Mouse (Mus musculus): ENCODE measurements around the gene Ubl7. TPM values are rescaled to one million over a fixed set of nuclear protein-coding genes. Genes with fewer than 3 reads are reported as not detected.

Ubl7 gene
- total RNA-seq, 4 experiments from 2014 or later, result 72.5 to 82.8 (median 80.1) TPM

DNA sequence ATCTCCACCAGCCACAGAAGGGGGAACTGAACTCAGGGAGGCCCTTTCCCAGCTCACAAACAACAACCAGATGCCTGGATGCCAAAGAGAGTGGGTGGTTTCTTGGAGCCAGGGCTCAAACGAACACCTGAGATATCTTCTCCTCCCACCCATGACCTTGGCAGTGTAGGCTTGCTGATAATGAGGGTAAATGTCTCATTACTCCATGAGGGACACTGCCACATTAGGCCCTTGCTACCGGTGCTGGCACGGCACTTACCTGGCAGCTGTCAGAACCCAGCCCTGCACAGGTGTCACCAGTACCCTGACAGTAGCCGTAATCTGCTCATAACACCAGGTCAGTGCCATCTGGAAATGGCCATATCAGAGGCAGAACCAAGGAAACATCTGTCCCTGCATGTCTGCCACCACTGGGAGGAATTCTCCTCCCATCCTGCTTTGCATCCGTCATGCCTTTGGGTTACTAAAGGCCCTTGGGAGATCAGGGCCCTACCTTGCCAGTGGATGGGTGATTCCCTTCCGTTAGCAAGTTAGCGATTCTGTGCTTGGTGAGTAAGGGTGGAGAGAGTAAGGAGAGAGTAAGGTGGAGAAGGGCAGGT, 37.7 kb downstream of the Ubl7 start:
- no peak for DNase-seq (ENCODE audit: low spot score)

DNA sequence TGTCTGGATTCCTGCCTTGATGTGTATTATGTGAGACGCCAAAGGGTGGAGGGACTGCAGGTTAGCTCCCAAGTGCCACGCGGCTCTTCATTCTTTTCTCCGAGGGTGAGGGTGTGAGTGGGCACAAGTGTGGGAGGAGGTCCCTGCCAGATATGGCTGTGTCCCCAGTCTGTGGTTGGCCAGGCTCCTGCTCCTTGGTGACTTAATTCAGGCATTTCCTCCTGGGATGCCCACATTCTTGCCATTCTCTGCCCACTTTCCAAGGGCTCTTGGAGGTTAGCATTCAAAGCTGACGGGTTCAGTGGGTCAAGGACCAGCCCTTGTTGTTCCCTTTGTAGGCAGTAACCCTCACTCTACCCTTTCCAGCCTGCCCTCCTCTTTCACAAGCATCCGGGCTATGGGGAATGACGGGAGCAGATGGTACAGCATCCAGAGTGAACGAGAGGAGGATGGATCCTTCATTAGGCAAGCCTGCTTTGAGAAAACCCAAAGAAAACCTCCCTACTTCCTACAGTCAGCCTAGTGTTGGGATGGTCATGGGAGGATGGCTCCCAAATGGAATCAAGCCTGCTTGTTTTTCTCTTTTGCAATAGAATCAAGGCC, 38.4 kb downstream of the Ubl7 start:
- no peak for DNase-seq (ENCODE audit: low spot score)

DNA sequence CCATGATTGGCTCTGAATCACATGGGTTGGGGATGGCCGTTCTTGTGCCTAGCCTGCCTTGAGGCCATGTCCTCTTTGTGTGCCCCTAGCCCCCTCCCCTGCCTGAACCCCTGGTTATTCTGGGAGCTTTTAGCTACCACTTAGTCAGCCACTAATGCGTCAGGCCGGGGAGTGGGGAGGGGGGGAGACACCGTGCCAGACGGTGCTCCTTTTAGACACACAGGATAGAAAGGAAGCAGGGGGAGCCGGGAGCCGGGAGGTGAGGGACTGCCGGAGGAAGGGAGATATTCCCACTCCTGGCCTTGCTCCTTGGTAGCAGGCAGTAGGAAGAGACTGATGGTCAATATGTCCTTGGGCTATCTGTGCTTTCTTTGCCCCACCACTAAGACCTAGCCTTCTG, 39.1 kb downstream of the Ubl7 start:
- DNase-seq (ENCODE audit: low spot score), result no peak

DNA sequence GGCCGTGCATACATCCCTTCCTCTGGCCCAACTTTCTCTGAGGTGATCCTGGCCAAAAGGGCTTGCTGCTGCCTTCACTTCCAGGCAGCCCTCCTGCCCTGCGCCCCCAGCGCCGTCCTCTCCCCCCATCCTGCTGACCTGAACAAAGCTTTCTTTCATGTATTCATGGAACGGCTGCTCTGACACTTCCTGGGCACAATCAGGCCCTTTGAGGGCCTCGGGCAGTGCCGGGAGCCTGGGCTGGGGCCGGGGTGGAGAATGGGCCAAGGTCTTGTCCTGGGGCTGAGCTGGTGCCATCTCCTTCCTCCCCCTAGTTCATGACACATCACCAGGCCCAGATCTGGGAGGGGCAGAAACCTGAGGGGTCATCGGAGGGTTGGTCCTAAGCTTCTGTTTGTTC, 39.7 kb downstream of the Ubl7 start:
- DNase-seq (ENCODE audit: low spot score), result no peak

DNA sequence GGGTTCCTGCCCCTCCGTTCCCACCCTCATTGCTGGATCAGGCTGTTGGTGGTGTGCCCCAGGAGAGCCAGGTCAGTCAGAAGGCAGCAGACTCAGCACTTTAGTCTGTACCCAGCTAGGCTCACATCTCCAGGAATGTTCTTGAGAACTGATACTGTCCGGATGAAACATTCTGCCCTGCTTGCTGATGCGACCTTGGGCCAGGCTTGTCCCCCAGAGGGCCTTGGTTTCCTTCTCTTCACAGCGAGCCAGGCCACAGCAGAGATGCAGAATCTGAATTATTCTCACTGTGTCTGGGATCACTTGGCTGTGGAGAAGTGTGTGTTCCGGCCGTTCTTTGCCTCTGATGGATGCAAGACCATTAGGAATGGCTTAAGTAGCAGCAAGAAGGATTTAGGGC, 41.2 kb downstream of the Ubl7 start:
- DNase-seq (ENCODE audit: low spot score), result no peak

DNA sequence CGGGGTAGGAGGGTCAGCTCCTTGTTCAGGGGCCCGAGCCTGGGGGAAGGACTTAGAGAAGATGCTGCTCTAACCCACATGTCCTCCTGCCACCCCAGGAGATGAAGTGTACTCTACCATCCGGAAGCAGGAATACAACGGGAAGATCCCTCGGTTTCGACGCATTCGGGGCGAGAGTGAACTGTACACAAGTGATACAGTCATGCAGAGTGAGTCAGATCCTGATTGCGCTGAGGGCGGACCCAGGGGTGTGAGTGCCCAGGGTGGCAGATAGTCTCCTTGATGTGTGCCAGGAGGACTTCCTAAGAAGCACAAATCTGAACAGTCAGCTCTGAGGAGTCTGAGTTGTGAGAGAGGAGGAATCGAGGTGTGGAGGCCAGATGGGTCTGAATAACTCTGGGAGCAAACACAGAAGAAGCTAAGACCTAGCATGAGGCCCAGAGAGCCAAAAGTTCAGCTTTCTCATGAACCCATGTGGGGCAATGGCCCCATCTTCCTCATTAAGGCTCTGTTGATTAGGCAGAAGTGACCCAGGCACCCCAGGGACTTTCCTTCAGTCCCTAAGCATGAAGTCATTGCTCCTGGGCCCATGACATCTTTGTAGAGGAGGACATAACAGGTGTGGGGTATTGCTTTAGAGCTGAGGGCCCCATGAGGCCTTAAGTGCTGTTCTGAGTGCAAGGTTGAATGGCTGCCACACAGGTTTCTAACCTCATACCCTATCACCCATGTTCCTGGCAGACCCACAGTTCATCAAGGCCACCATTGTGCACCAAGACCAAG, 44.4 kb downstream of the Ubl7 start:
- DNase-seq (ENCODE audit: low spot score), result no peak

DNA sequence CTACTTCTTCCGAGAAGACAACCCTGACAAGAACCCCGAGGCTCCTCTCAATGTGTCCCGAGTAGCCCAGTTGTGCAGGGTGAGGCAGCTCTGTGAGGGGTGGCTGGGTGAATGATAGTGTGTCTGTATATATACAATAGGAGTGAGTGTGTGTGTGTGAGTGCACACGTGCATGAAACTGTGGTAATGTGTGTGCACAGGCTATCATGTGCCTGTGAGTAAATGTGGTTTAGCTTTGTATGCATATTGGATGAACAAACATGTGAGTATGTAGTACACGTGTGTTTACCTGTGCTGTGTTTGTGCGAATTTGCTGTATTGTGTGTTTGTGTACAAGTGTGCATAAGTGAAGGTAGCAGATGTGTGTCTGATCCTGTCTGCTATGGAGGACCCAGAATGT, 45.0 kb downstream of the Ubl7 start:
- DNase-seq (ENCODE audit: low spot score), result no peak

DNA sequence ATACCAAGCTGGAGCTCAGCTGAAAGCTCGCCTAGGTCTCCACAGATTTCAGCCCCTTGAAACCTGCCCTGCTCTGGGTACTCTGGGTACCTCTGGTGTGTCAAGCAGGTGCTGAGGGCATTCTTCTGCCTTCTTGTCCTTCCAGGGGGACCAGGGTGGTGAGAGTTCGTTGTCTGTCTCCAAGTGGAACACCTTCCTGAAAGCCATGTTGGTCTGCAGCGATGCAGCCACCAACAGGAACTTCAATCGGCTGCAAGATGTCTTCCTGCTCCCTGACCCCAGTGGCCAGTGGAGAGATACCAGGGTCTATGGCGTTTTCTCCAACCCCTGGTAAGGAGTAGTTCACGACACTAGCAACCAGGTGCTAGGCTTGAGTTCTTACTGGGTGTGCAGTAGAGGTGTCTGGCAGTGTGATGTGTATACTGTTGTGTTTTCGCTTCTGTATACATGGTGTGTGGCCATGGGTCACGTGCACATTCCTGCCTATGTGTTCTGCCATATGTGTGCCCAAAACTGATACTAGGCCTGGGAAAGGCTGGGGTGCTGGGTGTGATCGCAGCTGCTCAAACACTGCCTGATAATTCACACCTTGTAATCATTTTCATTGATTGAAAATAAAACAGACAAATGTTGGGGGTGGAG, 45.5 kb downstream of the Ubl7 start:
- no peak for DNase-seq (ENCODE audit: low spot score)

DNA sequence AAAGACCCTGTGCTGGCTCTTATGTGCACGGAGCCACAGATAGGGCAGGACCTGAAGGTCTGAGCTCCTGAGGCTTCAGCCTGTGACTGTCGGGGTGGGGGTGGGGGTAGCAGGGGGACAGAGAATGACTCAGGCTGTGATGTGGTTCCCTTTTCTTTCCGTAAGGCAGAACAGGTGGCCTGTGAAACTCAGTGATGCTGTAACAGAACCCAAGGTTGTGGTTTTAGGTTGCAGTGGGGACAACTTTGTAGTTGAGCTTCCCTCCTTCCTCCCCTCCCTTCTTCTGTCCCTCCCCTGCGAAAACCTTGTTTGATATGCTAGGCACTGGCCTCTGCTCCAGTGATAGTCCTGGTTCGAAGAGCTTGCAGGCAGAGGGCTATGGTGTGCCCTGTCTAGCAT, 46.1 kb downstream of the Ubl7 start:
- DNase-seq (ENCODE audit: low spot score), result no peak

DNA sequence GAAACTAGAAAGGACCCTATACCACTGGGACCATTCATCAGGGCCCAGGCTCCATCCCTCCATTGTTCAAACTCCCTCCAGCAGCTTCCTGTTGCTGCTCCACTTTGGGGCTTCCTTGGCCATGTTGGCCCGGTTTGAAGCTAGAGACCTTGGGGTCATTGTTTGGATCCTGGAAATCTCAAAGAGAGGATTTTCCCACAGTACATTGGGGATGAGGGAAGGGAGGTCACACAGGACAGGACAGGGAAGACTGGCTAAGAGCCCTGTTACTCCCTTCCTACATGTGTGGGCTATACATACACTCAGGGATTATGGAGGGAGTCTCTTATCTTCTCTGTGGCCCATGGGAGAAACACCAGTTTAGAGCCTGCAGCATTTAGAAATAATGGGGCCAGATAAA, 47.8 kb downstream of the Ubl7 start:
- no peak for DNase-seq (ENCODE audit: low spot score)

DNA sequence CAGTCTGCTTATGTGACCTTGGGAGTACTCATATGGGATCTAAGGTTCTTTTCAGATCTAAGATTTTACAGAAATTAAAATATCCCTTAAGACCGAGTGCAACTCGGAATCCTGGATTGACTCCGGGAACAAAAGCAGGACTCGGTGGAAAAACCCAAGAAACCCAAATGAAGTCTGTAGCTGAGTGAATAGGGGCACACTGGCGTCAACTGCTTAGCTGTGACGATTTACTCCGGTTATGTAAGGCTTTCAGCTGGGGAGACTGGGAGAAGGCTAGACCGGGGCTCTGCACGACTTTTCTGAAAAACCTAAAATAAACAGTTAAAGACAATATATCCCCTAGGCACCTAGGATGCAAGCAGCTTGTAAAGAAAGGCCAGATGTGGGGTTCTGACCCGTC, 48.6 kb downstream of the Ubl7 start:
- DNase-seq (ENCODE audit: low spot score), result no peak

DNA sequence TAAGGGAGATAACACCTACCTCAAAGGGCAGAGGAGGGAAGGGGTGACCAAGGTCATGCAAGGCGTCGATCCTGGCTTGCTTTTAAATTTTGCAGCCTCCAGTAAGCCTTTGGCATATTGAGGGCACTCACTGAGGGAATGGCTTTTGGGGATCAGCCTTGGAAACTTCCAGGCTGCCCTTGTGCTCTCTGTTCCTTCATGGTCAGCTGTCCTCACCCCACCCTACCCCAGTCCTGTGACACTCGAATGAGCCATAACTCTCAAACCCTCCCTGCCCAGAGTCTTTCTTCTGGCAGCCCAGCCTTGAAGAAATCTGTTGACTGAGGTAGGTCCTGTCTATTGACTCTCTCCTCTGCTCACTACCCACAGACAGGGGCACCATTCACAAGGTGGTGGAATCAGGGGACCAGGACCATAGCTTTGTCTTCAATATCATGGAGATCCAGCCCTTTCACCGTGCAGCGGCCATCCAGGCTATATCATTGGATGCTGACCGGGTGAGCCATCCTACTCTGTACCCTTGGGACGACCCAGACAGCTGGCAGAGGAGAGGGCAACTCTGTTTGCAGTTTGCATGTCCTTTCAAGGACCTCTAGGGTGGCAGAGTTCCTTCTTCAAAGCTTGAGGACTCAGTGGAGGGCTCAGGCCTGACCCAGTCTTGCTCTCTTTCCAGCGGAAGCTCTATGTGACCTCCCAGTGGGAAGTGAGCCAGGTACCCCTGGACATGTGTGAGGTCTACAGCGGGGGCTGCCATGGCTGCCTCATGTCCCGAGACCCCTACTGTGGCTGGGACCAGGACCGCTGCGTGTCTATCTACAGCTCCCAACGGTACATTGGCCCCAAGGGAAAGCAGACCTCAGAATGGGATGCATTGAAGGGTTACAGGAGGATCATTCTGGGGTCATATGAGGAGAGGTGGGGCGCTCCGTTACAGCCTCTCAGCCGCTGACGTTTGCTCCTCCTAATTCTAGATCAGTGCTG, 49.4 kb downstream of the Ubl7 start:
- no peak for DNase-seq (ENCODE audit: low spot score)

DNA sequence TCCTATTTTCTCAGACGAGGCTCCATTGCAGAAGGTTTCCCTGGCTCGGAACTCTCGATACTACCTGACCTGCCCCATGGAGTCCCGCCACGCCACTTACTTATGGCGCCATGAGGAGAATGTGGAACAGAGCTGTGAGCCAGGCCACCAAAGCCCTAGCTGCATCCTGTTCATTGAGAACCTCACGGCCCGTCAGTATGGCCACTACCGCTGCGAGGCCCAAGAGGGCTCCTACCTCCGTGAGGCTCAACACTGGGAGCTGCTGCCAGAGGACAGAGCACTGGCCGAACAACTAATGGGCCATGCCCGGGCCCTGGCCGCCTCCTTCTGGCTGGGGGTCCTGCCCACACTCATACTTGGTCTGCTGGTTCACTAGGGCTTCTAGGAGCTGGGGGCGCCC, 50.4 kb downstream of the Ubl7 start:
- no peak for DNase-seq (ENCODE audit: low spot score)

DNA sequence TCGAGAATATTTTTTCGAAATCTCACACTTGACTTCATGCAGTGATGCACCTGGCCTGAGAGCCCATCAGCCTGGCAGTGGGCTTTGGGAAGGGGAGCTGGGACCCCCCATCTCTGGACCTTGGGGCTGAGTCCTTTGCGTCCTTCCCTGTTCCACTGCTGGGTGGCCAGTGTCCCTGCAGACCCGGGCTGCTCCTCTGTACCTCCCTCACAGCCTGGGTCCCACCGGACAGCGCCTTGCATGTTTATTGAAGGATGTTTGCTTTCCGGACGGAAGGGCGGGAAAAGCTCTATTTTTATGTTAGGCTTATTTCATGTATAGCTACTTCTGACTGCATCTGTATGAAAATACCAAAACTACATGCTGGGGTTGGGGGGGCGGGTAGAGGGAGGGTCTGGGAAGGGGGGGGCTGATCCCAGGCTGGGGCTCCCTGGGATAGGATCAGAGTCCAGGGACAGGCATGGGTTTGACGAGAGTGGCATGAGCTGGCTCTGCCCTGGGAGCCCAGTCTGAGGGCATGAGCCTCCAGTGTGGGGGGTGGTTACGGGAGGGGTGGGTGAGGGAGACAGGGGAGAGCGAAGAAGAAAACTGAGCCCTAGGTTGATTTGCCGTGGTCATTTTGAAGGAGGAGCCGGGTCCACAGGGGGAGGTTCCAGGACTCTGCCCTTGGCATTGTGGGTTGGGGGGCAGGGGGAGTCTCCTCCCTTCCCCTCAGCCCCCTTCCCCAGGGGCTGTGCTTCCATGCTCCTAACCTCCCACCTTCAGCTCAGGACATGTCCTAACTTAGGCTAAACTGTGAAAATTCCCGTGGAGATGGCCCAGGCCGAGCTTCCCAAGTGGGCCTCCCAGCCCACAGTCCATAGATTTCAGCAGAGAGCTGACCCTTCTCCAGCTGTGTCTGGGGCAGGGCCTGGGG, 51.3 kb downstream of the Ubl7 start:
- no peak for DNase-seq (ENCODE audit: low spot score)

DNA sequence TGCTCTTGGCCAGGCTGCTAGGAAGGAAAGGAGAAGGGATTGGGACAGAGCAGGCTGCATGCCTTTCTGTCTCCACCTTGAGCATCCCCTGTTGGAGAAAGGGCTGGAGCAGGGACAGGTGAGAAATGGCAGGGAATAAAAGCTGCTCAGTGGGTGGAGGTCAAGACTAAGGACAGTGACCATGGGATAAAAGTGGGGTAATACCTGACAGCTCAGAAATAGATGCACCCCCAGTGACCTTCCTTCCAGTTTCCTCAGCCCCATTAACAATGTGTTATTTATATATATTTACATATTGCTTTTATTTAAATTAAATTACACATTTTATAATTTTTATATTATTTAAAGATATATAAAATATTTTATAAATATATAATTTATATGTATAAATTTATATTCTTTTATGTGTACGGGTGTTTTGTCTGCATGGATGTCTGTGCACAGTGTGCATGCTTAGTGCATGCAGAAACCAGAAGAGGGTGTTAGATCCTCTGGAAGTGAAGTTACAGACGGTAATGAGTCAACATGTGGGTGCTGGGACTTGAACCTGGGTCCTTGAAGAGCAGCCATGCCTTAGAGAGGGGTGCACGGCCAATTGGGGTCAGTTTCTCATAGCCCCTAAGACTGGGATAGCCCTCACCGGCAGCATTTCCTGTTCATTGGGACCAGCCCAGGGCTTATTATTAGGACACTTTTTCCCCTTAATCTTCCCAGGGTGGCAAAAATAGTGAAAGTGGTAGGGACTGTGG, 52.6 kb downstream of the Ubl7 start:
- DNase-seq (ENCODE audit: low spot score), result no peak

DNA sequence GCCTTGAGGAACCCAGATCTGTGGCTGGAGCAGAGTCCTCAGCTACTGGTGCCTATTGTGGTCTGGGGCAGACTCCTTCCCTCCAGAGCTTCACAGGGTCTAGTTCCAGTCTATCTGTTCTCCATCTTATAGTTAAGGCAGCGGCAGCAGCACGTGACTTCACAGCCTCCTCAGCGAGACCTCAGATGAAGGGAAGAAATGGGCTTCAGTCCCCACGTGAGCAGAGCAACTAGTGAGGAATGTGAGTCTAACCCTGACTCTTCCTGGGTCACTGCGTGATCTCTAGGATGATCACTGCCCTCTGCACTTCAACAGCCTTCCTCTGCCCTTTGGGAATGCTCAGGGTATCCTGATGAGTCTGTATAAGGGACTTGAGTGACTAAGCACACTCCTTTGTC, 53.2 kb downstream of the Ubl7 start:
- DNase-seq (ENCODE audit: low spot score), result no peak

DNA sequence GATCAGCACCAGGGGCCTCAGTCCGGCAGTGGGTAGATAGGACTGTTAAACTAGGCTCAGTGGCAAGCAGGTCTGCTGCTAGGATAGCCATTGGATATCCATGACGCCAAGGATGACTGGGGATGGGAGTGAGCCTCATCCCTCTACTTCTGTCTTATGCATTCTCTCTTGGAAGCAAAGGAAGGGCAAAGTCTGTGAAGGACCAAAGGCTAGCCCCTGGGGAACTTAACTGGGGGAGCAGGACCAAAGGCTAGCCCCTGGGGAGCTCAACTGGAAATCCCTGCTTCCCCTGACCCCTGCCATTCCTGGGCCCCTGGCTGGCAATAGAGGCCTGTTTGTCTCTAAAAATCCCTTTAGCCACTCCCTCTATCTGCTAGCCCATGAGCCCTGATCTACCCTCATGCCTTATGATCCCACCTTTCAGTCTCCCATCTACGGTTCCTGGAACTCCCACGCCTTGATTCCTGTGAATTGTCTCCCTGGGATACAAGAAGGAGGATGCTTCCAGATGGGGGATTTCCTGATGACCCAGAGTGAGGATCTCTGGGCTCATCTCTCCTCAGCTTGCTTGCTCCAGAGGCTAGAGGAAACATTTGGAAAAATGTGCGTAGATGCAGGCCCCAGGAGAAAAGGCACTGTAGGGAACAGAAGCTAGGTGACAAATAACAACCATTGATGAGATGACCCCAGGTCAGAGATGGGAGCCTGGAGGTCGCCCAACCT, 53.9 kb downstream of the Ubl7 start:
- DNase-seq (ENCODE audit: low spot score), result no peak

DNA sequence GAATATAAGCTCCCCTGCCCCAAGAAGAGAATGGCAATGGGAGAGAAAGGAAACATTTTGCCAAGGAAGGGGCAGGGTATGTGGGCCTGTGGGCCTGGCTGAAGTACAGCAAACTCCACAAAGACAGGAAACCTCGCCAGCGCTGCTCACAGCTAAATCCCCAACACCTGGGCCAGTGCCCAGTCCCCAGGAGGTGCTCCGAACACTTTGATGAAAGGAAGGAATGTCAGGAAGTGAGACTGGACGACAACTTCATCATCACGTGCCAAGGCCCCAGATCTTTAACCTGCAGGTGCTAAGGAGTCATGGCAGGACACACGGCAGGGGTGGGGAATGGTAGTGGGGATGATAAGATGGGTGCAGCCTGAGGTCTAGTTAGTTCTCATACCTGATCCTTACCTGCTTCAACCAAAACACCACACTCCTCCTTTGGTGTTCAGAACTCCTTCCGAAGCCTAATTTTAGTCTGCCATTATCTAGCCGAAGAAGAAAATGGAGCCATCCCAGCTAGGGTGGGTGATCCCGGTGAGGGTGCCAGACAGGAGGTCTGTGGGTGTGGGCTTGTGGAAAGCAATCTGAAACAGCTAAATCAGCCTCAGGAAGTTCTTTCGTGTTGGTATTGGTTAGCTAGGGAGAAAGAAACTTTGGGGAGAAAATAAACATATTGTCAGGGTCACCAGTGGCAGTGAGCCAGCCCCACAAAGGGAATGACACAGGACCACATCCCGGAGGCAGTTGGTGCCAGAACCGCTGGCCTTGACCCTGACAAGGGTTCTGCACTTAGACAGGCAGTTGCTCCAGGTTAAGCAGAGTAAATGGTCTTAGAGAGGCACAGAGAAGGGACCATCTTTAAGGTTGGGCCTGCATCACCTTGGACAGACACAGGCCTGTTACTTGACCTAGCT, 54.8 kb downstream of the Ubl7 start:
- DNase-seq (ENCODE audit: low spot score), result no peak
